Mouse (Mus musculus): ENCODE results near the gene BC025920.
"Not testable (repeated sequence)": the region's sequence is repeated elsewhere in the genome, so short reads cannot be mapped to it uniquely, and the experiment has no call there.

BC025920 gene

GRCm38 (mm10) chr10:81604019-81604967, 1.8 kb upstream of the BC025920 start:
- DNase-seq (ENCODE audit: low spot score in 2 of 2), result no peak

- DNase-seq (ENCODE audit: low spot score in 2 of 2), result peak; percentile 84 to 92
Measured at GRCm38 (mm10) chr10:81604968-81605665, 953 bp upstream of the BC025920 start.

GRCm38 (mm10) chr10:81605666-81605973, 450 bp upstream of the BC025920 start:
- no peak for DNase-seq (ENCODE audit: low spot score in 2 of 2)

GRCm38 (mm10) chr10:81608308-81608707, 2.2 kb downstream of the BC025920 start:
- no peak for DNase-seq (ENCODE audit: low spot score in 2 of 2)

- DNase-seq (ENCODE audit: low spot score in 2 of 2), result no peak
Measured at GRCm38 (mm10) chr10:81612779-81613178, 6.7 kb downstream of the BC025920 start.

GRCm38 (mm10) chr10:81615486-81615885, 9.4 kb downstream of the BC025920 start:
- no peak for DNase-seq (ENCODE audit: low spot score in 2 of 2)

- DNase-seq (ENCODE audit: low spot score in 2 of 2), result no peak
Measured at GRCm38 (mm10) chr10:81619976-81620375, 13.9 kb downstream of the BC025920 start.

- DNase-seq (ENCODE audit: low spot score in 2 of 2), result no peak
Measured at GRCm38 (mm10) chr10:81620786-81621185, 14.7 kb downstream of the BC025920 start.

GRCm38 (mm10) chr10:81623441-81623840, 17.4 kb downstream of the BC025920 start:
- DNase-seq (ENCODE audit: low spot score in 2 of 2), result no peak

GRCm38 (mm10) chr10:81626101-81626993, 20.3 kb downstream of the BC025920 start:
- no peak for DNase-seq (ENCODE audit: low spot score in 2 of 2)

- DNase-seq (ENCODE audit: low spot score in 2 of 2), result peak; percentile 93 to 94
Measured at GRCm38 (mm10) chr10:81626994-81627835, 21.1 kb downstream of the BC025920 start, which contains the start of gene Sirt6. TSS of gene Sirt6 (minus strand) at chr10:81627797.

GRCm38 (mm10) chr10:81627836-81628220, 21.8 kb downstream of the BC025920 start:
- no peak for DNase-seq (ENCODE audit: low spot score in 2 of 2)

GRCm38 (mm10) chr10:81628390-81628789, 22.3 kb downstream of the BC025920 start, which contains the start of gene Ankrd24:
TSS of gene Ankrd24 (plus strand) at chr10:81628540.
- DNase-seq (ENCODE audit: low spot score in 2 of 2), result no peak

GRCm38 (mm10) chr10:81633253-81634099, 27.4 kb downstream of the BC025920 start:
- peak; percentile 89 to 91 for DNase-seq (ENCODE audit: low spot score in 2 of 2)

- DNase-seq (ENCODE audit: low spot score in 2 of 2), result no peak
Measured at GRCm38 (mm10) chr10:81636338-81636737, 30.3 kb downstream of the BC025920 start.

- DNase-seq (ENCODE audit: low spot score in 2 of 2), result no peak
Measured at GRCm38 (mm10) chr10:81638101-81638500, 32.0 kb downstream of the BC025920 start.

- not testable (repeated sequence) for DNase-seq (ENCODE audit: low spot score in 2 of 2)
Measured at GRCm38 (mm10) chr10:81640825-81641224, 34.8 kb downstream of the BC025920 start.

- DNase-seq (ENCODE audit: low spot score in 2 of 2), result no peak
Measured at GRCm38 (mm10) chr10:81641566-81641965, 35.5 kb downstream of the BC025920 start.

GRCm38 (mm10) chr10:81641978-81642647, 36.0 kb downstream of the BC025920 start:
- DNase-seq (ENCODE audit: low spot score in 2 of 2), result no peak
